Comparison of ENCODE assay signal across 18 mouse cellular contexts in genomic region chr12:111225197-111225780, GRCm38 (mm10). TPM values are rescaled to one million over a fixed set of nuclear protein-coding genes. Genes with fewer than 3 reads are reported as not detected.
DNase-seq lines count a peak whose midpoint lies in the region; ATAC-seq lines count a peak whose summit lies in the region.
"Had no signal": no experiment of that assay in that cellular context is flagged by ENCODE, and none has a peak within 500 bp of the region (broad histone marks: within the 10 kb centered on the region; RNA-seq: fewer than 3 reads in every experiment).

No protein-coding gene starts in this region.

- no peak for ATAC-seq in hindbrain, embryonic 12.5 days (ENCODE audit: low FRiP score)
- ATAC-seq in midbrain, embryonic 15.5 days (replicated peaks) = no peak
- no peak for ATAC-seq in midbrain, embryonic 13.5 days
- ATAC-seq in limb, embryonic 13.5 days (ENCODE audit: low FRiP score, low read depth) = no peak
- ATAC-seq in megakaryocyte-erythroid progenitor cell, adult 5-6 weeks (replicated peaks; ENCODE audit: low FRiP score, low TSS enrichment, poor library complexity, severe bottlenecking) = 0 out of 2 replicates have a peak, but pooled peaks have one; percentile 47
- no peak for ATAC-seq in granulocyte monocyte progenitor cell, adult 5-6 weeks (replicated peaks; ENCODE audit: poor library complexity, severe bottlenecking)
- no peak for ATAC-seq in erythroblast, adult 5-6 weeks (replicated peaks; ENCODE audit: low FRiP score, poor library complexity, severe bottlenecking)
- ATAC-seq: liver, embryonic 12.5 days; midbrain, embryonic 16.5 days had no signal

- H3K36me3 ChIP-seq in hindbrain, embryonic 12.5 days = peaks cover 28% of the 10 kb centered on the region
- H3K36me3 ChIP-seq in hindbrain, embryonic 10.5 days = peaks cover 51% of the 10 kb centered on the region
- H3K36me3 ChIP-seq in midbrain, embryonic 15.5 days (replicated peaks) = peaks cover 16% of the 10 kb centered on the region
- H3K36me3 ChIP-seq in midbrain, embryonic 13.5 days = peaks cover 37% of the 10 kb centered on the region
- peaks cover 37% of the 10 kb centered on the region for H3K36me3 ChIP-seq in limb, embryonic 13.5 days

- H3K9ac ChIP-seq in hindbrain, embryonic 12.5 days = no peak overlapping the region
- no peak overlapping the region for H3K9ac ChIP-seq in midbrain, embryonic 15.5 days
- no peak overlapping the region for H3K9ac ChIP-seq in midbrain, embryonic 13.5 days (replicated peaks)
- H3K9ac ChIP-seq in limb, embryonic 13.5 days = 0 out of 2 replicates have a peak overlapping the region, but pooled peaks have one; percentile 39
- H3K9ac ChIP-seq: liver, embryonic 12.5 days had no signal

- WGBS in hindbrain, embryonic 12.5 days = 79% methylated on average over 10 of the region's 10 CpGs
- WGBS in hindbrain, embryonic 10.5 days = 87% methylated on average over 10 of the region's 10 CpGs
- WGBS in midbrain, embryonic 15.5 days = 74% methylated on average over 10 of the region's 10 CpGs
- 82% methylated on average over 10 of the region's 10 CpGs for WGBS in midbrain, embryonic 13.5 days
- WGBS in limb, embryonic 13.5 days = 51% methylated on average over 10 of the region's 10 CpGs

- H3K4me2 ChIP-seq in hindbrain, embryonic 12.5 days (replicated peaks) = no peak overlapping the region
- H3K4me2 ChIP-seq in midbrain, embryonic 15.5 days = no peak overlapping the region
- no peak overlapping the region for H3K4me2 ChIP-seq in midbrain, embryonic 13.5 days (replicated peaks)
- H3K4me2 ChIP-seq in limb, embryonic 13.5 days (replicated peaks) = no peak overlapping the region
- H3K4me2 ChIP-seq: liver, embryonic 12.5 days had no signal

- H3K27ac ChIP-seq in hindbrain, embryonic 12.5 days = peak overlapping the region; percentile 1; the same call in 1 of the 2 replicates
- no peak overlapping the region for H3K27ac ChIP-seq in hindbrain, embryonic 10.5 days
- H3K27ac ChIP-seq in midbrain, embryonic 15.5 days = 0 out of 2 replicates have a peak overlapping the region, but pooled peaks have one; percentile 30
- no peak overlapping the region for H3K27ac ChIP-seq in midbrain, embryonic 13.5 days
- H3K27ac ChIP-seq in limb, embryonic 13.5 days = no peak overlapping the region; the same call in 1 of the 2 replicates
- H3K27ac ChIP-seq: forebrain, embryonic 10.5 days; liver, embryonic 12.5 days had no signal

- no peak overlapping the region for H3K4me3 ChIP-seq in hindbrain, embryonic 12.5 days
- no peak overlapping the region for H3K4me3 ChIP-seq in hindbrain, embryonic 10.5 days
- no peak overlapping the region for H3K4me3 ChIP-seq in midbrain, embryonic 15.5 days
- H3K4me3 ChIP-seq in midbrain, embryonic 13.5 days (replicated peaks) = no peak overlapping the region
- H3K4me3 ChIP-seq in limb, embryonic 13.5 days = no peak overlapping the region
- H3K4me3 ChIP-seq: forebrain, embryonic 10.5 days; liver, embryonic 12.5 days had no signal

- H3K27me3 ChIP-seq in hindbrain, embryonic 12.5 days = no peaks in the 10 kb centered on the region
- no peaks in the 10 kb centered on the region for H3K27me3 ChIP-seq in hindbrain, embryonic 10.5 days (ENCODE audit: insufficient read depth, poor library complexity, severe bottlenecking)
- H3K27me3 ChIP-seq in midbrain, embryonic 15.5 days (replicated peaks) = no peaks in the 10 kb centered on the region
- no peaks in the 10 kb centered on the region for H3K27me3 ChIP-seq in midbrain, embryonic 13.5 days
- no peaks in the 10 kb centered on the region for H3K27me3 ChIP-seq in limb, embryonic 13.5 days
- H3K27me3 ChIP-seq: CH12.LX; liver, embryonic 12.5 days had no signal

- H3K4me1 ChIP-seq in hindbrain, embryonic 12.5 days = no peaks in the 10 kb centered on the region; the same call in 1 of the 2 replicates
- H3K4me1 ChIP-seq in hindbrain, embryonic 10.5 days (replicated peaks) = no peaks in the 10 kb centered on the region
- peaks cover 4% of the 10 kb centered on the region; the same call in 1 of the 2 replicates for H3K4me1 ChIP-seq in midbrain, embryonic 15.5 days
- no peaks in the 10 kb centered on the region for H3K4me1 ChIP-seq in midbrain, embryonic 13.5 days (replicated peaks)
- peaks cover 14% of the 10 kb centered on the region for H3K4me1 ChIP-seq in limb, embryonic 13.5 days
- H3K4me1 ChIP-seq: forebrain, embryonic 10.5 days had no signal

- no peak for DNase-seq in hindbrain, embryonic 10.5 days (ENCODE audit: low spot score)
- DNase-seq: adrenal gland, postnatal 10 days; heart, postnatal 10 days; kidney, postnatal 10 days had no signal

- peaks cover 15% of the 10 kb centered on the region for H3K9me3 ChIP-seq in hindbrain, embryonic 12.5 days (replicated peaks)
- H3K9me3 ChIP-seq in hindbrain, embryonic 10.5 days = peaks cover 18% of the 10 kb centered on the region; the same call in 1 of the 2 replicates
- no peaks in the 10 kb centered on the region for H3K9me3 ChIP-seq in midbrain, embryonic 15.5 days
- H3K9me3 ChIP-seq in midbrain, embryonic 13.5 days = peaks cover 8% of the 10 kb centered on the region; the same call in 1 of the 2 replicates
- peaks cover 15% of the 10 kb centered on the region for H3K9me3 ChIP-seq in limb, embryonic 13.5 days

RNA-seq across cellular contexts. Expression of gene 4930595D18Rik, which starts 41.0 kb away (rescaled TPM):
- not detected in 2 replicates for polyA plus RNA-seq in hindbrain, embryonic 12.5 days (2016; fragmentation: Nextera tagmentation; extraction: Ambion mirVana)
- not detected in 2 replicates for polyA plus RNA-seq in hindbrain, embryonic 10.5 days (2016; fragmentation: Nextera tagmentation; extraction: Ambion mirVana)
- polyA plus RNA-seq in midbrain, embryonic 15.5 days (2015; fragmentation: Nextera tagmentation; extraction: Ambion mirVana) = 0.21 TPM in 1 of 2 replicates, not detected in the other
- polyA plus RNA-seq in midbrain, embryonic 13.5 days (2015; fragmentation: Nextera tagmentation; extraction: Ambion mirVana) = not detected in 2 replicates
- polyA plus RNA-seq in limb, embryonic 13.5 days (2015; fragmentation: Nextera tagmentation; extraction: Ambion mirVana) = not detected in 2 replicates
- not detected in 2 replicates for total RNA-seq in megakaryocyte-erythroid progenitor cell, adult 5-6 weeks (2014; fragmentation: Nextera tagmentation)
- total RNA-seq in megakaryocyte-erythroid progenitor cell, adult 5-6 weeks (2017) = not detected in 2 replicates
- total RNA-seq in granulocyte monocyte progenitor cell, adult 5-6 weeks (2014; fragmentation: Nextera tagmentation) = not detected in 2 replicates
- not detected in 2 replicates for total RNA-seq in granulocyte monocyte progenitor cell, adult 5-6 weeks (2017)
- not detected in 2 replicates for total RNA-seq in erythroblast, adult 5-6 weeks (2015; ENCODE audit: low replicate concordance)
- total RNA-seq in erythroblast, adult 5-6 weeks (2017; ENCODE audit: low replicate concordance) = not detected in 2 replicates
- total RNA-seq: adrenal gland, postnatal 10 days; CH12.LX; heart, postnatal 10 days had no signal
- polyA plus RNA-seq: forebrain, embryonic 10.5 days; gonadal fat pad, adult 2 months; liver, embryonic 12.5 days; midbrain, embryonic 16.5 days; small intestine, adult 2 months; stomach, embryonic 16.5 days had no signal

RNA-seq across cellular contexts. Expression of gene Amn, which starts 45.6 kb away (rescaled TPM):
- polyA plus RNA-seq in hindbrain, embryonic 12.5 days (2016; fragmentation: Nextera tagmentation; extraction: Ambion mirVana) = 0.69 and 1.0 TPM in 2 replicates
- polyA plus RNA-seq in hindbrain, embryonic 10.5 days (2016; fragmentation: Nextera tagmentation; extraction: Ambion mirVana) = 0.10 and 0.30 TPM in 2 replicates
- 13.9 and 16.4 TPM in 2 replicates for polyA plus RNA-seq in midbrain, embryonic 15.5 days (2015; fragmentation: Nextera tagmentation; extraction: Ambion mirVana)
- polyA plus RNA-seq in midbrain, embryonic 13.5 days (2015; fragmentation: Nextera tagmentation; extraction: Ambion mirVana) = 1.9 and 2.0 TPM in 2 replicates
- polyA plus RNA-seq in limb, embryonic 13.5 days (2015; fragmentation: Nextera tagmentation; extraction: Ambion mirVana) = 0.60 and 1.1 TPM in 2 replicates
- not detected in 2 replicates for total RNA-seq in megakaryocyte-erythroid progenitor cell, adult 5-6 weeks (2014; fragmentation: Nextera tagmentation)
- 0.47 TPM in 1 of 2 replicates, not detected in the other for total RNA-seq in megakaryocyte-erythroid progenitor cell, adult 5-6 weeks (2017)
- 0.73 and 1.9 TPM in 2 replicates for total RNA-seq in granulocyte monocyte progenitor cell, adult 5-6 weeks (2014; fragmentation: Nextera tagmentation)
- total RNA-seq in granulocyte monocyte progenitor cell, adult 5-6 weeks (2017) = not detected in 2 replicates
- not detected in 2 replicates for total RNA-seq in erythroblast, adult 5-6 weeks (2015; ENCODE audit: low replicate concordance)
- total RNA-seq in erythroblast, adult 5-6 weeks (2017; ENCODE audit: low replicate concordance) = not detected in 2 replicates
- total RNA-seq: heart, postnatal 10 days had no signal

RNA-seq across cellular contexts. Expression of gene Traf3, which starts 59.1 kb away (rescaled TPM):
- 23.4 and 23.9 TPM in 2 replicates for polyA plus RNA-seq in hindbrain, embryonic 12.5 days (2016; fragmentation: Nextera tagmentation; extraction: Ambion mirVana)
- polyA plus RNA-seq in hindbrain, embryonic 10.5 days (2016; fragmentation: Nextera tagmentation; extraction: Ambion mirVana) = 11.0 and 13.9 TPM in 2 replicates
- polyA plus RNA-seq in midbrain, embryonic 15.5 days (2015; fragmentation: Nextera tagmentation; extraction: Ambion mirVana) = 20.7 and 20.8 TPM in 2 replicates
- 15.7 and 19.7 TPM in 2 replicates for polyA plus RNA-seq in midbrain, embryonic 13.5 days (2015; fragmentation: Nextera tagmentation; extraction: Ambion mirVana)
- 10.5 and 11.2 TPM in 2 replicates for polyA plus RNA-seq in limb, embryonic 13.5 days (2015; fragmentation: Nextera tagmentation; extraction: Ambion mirVana)
- total RNA-seq in megakaryocyte-erythroid progenitor cell, adult 5-6 weeks (2014; fragmentation: Nextera tagmentation) = 11.1 and 15.1 TPM in 2 replicates
- total RNA-seq in megakaryocyte-erythroid progenitor cell, adult 5-6 weeks (2017) = 8.9 and 14.4 TPM in 2 replicates
- 15.0 and 16.2 TPM in 2 replicates for total RNA-seq in granulocyte monocyte progenitor cell, adult 5-6 weeks (2014; fragmentation: Nextera tagmentation)
- 15.7 and 21.8 TPM in 2 replicates for total RNA-seq in granulocyte monocyte progenitor cell, adult 5-6 weeks (2017)
- 3.1 and 3.3 TPM in 2 replicates for total RNA-seq in erythroblast, adult 5-6 weeks (2015; ENCODE audit: low replicate concordance)
- 2.6 and 4.3 TPM in 2 replicates for total RNA-seq in erythroblast, adult 5-6 weeks (2017; ENCODE audit: low replicate concordance)

Comparison
In these comparisons a context has a peak if more than half of its experiments do, and no peak if none do; other contexts are left out.
1. H3K27ac ChIP-seq: peak in hindbrain, embryonic 12.5 days (single experiment) and midbrain, embryonic 15.5 days (single experiment); none in hindbrain, embryonic 10.5 days (single experiment), midbrain, embryonic 13.5 days (single experiment) and limb, embryonic 13.5 days (single experiment).